Mouse (Mus musculus) G1E-ER4 (cell line): ENCODE data around the gene Cyp2t4. TPM values are rescaled to one million over a fixed set of nuclear protein-coding genes. Genes with fewer than 3 reads are reported as not detected.

Experiments
- GATA1 ChIP-seq: IDR thresholded peaks from one replicate; pipeline ENCODE4 v1.8.0; 2012; ENCODE audit warnings: low read length, inconsistent platforms
- polyA plus RNA-seq: library from polyadenylated mRNA; stranded (reverse); fragments of >175 nt; gene quantifications from 2 replicates; pipeline ENCODE4 v1.2.3, GENCODE M21; 2012

Gene Cyp2t4
- polyA plus RNA-seq, 1 experiment, result not detected

DNA sequence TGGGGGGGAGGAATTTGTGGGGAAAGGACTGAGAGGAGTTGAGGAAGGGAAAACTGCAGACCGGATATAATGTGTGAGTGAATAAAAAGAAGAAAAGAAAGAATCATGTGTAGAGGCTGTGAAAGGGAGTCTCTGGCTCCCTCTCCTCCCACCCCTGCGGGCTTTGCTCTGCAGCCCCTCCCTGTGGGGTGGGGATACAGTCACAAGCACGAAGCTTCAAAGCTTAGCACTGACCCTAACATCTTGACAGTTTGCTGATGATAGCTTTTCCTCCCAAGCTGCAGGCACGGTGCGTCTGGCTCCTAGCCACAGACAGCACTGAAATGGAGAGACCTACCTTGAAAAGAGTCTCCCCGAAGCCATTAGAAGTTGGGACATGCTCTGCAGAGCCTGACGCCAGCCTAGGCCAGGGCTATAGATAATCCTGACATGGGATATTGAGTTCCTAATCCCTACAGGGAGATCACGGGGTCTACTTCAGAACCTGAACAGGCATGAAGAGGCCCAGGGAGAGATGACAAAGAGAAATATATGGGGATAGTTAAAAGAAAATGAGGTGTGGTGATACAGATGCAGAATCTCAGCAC lies 17.0 kb upstream of the Cyp2t4 start:
- TF ChIP-seq GATA1, result no peak

DNA sequence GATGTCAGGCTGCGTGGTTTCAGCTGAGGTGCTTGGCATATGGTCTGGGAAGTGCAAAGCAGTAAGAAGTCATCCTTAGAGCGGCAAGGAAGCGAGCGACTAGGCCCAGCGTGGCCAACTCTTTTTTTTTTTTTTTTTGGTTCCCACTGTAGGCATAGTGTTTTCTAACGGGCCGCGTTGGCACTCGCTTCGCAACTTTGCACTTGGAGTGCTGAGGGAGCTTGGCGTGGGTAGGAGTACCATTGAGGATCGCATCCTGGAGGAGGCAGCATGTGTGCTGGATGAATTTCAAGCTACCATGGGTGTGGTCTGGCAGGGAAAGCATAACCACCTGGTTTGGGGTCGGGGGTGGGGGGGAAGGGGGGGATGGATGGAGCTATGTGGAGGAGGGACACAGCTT lies 2.5 kb downstream of the Cyp2t4 start:
- TF ChIP-seq GATA1, result no peak

DNA sequence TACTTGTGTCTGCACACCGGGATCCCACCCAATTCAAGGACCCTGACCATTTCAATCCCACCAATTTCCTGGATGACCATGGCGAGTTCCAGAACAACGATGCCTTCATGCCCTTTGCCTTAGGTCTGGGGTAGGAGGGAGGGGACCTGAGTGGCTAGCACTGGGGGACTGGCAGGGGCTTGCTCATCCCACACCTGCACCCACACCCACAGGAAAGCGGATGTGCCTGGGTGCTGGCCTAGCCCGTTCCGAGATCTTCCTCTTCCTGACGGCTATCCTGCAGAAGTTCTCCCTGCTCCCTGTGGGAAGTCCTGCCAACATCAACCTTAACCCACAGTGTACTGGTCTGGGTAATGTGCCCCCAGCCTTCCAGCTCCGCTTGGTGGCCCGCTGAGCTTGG lies 4.7 kb downstream of the Cyp2t4 start:
- TF ChIP-seq GATA1, result no peak

DNA sequence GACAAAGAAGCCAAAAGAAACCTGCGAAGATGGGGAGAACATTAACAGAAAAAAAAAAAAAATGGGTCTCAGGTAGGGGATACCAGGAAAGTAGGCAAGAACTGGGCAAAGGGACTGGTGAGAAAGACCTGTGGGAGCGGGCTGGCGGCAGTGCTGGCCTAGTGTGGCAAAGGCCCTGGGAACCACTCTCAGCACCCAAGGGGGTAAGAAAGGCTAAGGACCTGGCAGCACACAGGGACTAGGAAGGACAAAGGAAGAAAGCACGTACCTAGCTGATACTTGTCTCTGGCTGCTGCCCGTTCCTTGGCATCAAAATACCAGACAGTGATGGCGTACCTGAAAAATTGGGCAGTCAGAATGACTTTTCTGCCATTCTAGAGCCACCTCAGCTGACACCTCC lies 5.7 kb downstream of the Cyp2t4 start:
- no peak for TF ChIP-seq GATA1

DNA sequence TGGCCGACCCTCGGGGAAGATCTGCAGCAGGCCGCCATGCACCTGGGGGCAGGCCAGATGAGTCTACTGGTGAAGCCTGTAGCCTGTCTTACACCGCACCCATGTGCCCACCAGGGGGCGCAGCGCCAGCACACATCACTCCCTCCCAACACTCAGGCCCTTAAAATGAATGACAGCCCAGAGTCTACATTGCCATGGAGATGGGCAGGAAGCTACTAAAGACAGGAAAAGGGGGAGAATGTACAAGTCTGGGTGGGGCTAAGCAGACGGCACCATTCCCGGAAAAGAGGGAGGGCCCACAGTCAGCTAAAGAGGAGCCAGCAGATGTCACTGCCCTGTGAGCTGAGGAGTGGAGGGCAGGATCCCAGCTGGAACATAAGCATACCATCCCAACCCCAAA lies 6.4 kb downstream of the Cyp2t4 start:
- no peak for TF ChIP-seq GATA1

DNA sequence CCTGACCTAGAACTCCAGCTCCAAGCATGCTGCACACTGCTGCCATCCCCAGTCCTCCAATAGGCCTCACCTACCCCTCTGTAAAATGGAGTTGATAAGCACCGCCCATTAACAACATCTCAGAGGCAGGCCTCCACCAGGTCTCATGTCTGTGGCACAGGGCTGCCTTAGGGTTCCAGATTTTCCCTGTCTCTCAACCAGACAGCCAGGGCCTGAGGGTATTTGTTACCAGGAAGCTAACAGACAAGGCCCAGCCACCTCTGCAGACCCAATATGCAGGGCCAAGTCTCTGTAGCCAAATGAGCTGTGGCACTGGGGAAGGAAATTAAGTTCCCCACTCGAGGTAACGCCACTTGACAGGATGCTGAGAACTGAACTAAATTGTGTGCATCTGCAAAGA lies 7.4 kb downstream of the Cyp2t4 start:
- no peak for TF ChIP-seq GATA1

DNA sequence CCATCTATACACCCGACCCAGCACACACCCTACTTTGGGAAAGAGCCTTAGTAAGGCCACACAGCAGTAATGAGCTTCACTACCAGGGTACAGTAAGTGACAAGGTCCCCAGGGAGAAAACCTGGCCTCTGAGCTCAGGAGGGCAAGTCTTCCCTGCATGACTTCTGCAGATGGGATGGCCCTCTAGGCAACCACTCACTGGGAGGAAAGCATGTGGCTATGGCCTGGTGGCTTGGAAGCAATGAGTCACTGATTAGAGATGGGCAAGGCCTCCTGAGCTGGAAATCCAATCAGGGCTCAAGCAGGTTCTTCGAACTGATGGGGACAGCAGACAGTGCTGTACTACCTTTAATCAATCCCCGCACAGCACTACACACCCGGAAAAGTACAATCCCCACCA lies 8.2 kb downstream of the Cyp2t4 start:
- TF ChIP-seq GATA1, result no peak

DNA sequence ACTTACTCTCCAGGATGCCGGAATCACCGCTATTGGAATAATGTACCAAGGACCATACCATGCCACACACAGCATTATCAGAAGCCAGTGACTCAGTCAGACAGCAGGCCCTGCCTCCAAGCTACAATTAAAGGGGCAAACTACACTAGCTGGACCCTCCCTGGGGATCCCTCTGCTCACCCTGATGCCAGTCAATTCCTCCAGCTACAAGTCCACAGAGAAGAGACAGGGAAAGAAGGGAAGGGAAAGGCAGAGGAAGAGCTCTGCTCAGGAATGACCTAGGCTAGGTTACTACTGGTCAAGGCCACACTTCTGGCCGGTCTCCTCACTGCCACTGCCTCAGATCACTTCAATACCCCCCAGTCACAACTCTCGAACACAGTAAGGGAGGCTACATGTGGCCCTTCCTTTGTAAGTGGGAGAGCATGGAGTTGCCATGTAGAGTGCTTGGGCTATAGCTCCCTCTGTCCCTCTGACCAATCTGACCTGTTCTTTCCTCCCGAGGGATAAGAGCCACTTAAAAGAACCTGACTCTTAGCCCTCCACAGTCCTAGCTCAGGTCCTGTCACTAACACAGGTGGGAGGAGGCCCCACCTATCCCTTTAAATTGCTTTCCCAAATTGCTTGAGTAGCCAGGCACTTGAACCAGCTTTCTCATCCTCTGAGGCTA lies 9.4 kb downstream of the Cyp2t4 start:
- TF ChIP-seq GATA1, result no peak

- no peak for TF ChIP-seq GATA1
Observed at GRCm38 (mm10) chr7:27163450-27163805, 9.9 kb downstream of the Cyp2t4 start.

- no peak for TF ChIP-seq GATA1
Observed at GRCm38 (mm10) chr7:27164112-27164947, 10.8 kb downstream of the Cyp2t4 start.

DNA sequence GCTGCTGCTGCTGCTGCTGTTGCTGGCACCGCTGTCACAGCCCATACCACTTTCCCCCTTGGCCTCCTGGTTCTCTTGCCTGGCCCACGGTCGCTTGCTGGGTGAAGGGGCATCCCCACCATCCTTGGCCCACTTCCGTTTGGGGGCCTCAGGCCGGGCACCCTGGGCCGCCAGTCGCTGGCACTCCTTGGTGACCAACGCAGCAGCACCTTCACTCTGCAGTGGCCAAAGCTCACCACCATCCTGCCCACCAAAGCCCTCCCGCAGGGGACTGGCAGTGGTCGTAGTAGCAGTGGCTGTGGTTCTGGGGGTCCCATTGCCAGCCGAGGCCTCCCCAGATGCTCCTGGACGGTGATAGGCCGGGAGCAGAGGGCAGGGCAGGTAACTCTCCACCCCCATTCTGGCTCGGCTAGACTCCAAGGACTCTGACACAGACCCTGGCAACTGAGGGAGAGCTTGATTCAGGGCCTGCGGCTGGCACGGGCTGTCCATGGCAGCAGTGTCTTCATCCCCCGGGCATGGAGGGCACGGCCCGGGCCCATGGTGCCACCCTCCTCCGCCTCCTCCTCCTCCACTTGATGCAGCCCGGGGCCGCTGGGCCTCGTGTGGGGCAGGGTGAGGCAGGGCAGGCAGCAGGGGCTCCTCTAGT lies 11.6 kb downstream of the Cyp2t4 start:
- TF ChIP-seq GATA1, result no peak

DNA sequence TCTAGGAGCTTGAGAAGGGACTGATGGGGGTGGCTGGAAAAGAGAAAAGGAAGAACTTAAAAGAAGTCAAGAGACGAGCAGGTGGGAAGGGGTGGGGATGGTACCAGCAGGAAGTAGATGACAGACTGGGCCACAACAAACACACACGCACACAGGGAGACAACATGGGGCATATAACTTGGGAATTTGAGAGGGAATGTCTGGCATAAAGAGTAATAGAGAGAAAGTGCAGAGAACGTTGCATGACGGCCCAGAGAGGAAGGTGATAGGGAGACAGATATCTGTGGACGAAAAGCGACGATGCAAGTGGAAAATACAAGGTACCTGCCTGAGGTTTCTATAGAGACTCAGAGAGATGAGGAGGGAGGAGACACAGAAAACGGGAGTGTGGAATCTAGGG lies 12.2 kb downstream of the Cyp2t4 start:
- TF ChIP-seq GATA1, result no peak

GRCm38 (mm10) chr7:27166229-27166613 lies 12.7 kb downstream of the Cyp2t4 start:
- TF ChIP-seq GATA1, result no peak

- TF ChIP-seq GATA1, result no peak
Observed at GRCm38 (mm10) chr7:27166614-27167474, 13.3 kb downstream of the Cyp2t4 start, which contains the start of gene Egln2. Gene Egln2, minus strand, starts transcription at chr7:27166802.

DNA sequence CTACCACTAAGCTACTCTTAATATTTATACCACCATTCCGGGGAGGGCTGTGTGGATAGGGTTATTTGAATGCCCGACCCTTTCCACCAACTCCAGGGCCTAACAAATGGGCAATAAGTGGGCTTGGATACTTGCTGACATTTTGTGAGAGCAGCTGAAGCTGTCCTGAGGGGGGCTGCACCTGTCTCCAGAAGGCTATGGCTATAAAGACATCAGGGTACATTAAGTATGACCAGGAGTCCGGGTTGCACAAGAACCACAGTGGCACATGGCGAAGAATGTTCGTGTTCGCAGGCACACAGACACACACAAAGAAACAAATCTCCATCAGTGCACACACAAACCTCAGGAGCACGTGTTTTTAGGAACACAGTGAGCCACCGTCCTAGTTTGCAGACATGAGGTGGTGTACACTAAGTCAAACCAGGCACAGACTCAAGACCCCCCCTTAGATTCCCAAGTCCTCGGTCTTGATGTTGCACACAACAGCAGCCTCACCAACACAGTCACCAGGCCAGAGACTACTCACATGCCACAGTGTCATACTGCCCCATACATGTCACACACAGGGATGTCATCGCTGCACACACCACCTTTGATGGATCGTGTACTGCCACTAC lies 14.1 kb downstream of the Cyp2t4 start:
- TF ChIP-seq GATA1, result no peak
